In genomic region chr13:44796775-44797174, GRCm38 (mm10) we compare ENCODE assay signal across 10 mouse cellular contexts.
DNase-seq lines count a peak whose midpoint lies in the region; ATAC-seq lines count a peak whose summit lies in the region.
"Had no signal": no experiment of that assay in that cellular context is flagged by ENCODE, and none has a peak within 500 bp of the region (broad histone marks: within the 10 kb centered on the region; RNA-seq: fewer than 3 reads in every experiment).

No protein-coding gene starts in this region.

- no peaks in the 10 kb centered on the region for H3K36me3 ChIP-seq in heart, embryonic 11.5 days (ENCODE audit: control insufficient read depth, insufficient read depth, low read length)
- no peaks in the 10 kb centered on the region for H3K36me3 ChIP-seq in embryonic facial prominence, embryonic 10.5 days (replicated peaks)
- H3K36me3 ChIP-seq: heart, embryonic 15.5 days had no signal

- DNase-seq in heart, postnatal 10 days, result peak; percentile 41 to 51
- DNase-seq in right cerebral cortex, postnatal 10 days (ENCODE audit: low spot score in 2 of 2), result peak; percentile 33 to 34
- no peak for DNase-seq in right cerebral cortex, postnatal 14 days
- no peak for DNase-seq in embryonic facial prominence, embryonic 10.5 days (ENCODE audit: low spot score)
- DNase-seq in skeletal muscle tissue, adult 2 months (ENCODE audit: low read depth, low spot score), result peak; percentile 28
- DNase-seq in embryo, embryonic 9.5 days (ENCODE audit: extremely low spot score), result no peak
- DNase-seq: lung, adult 18-20 months had no signal

- no peak for ATAC-seq in heart, embryonic 11.5 days (replicated peaks; ENCODE audit: insufficient number of reproducible peaks, low FRiP score, low TSS enrichment)

- no peak overlapping the region for H3K4me2 ChIP-seq in heart, embryonic 11.5 days
- H3K4me2 ChIP-seq: heart, embryonic 15.5 days had no signal

- WGBS in heart, embryonic 11.5 days (ENCODE audit: insufficient replicate concordance), result 63% methylated on average over 2 of the region's 2 CpGs
- 83% methylated on average over 2 of the region's 2 CpGs for WGBS in embryonic facial prominence, embryonic 10.5 days

- peaks cover 18% of the 10 kb centered on the region for H3K4me1 ChIP-seq in heart, embryonic 11.5 days (ENCODE audit: control insufficient read depth, insufficient read depth, low read length)
- H3K4me1 ChIP-seq in embryonic facial prominence, embryonic 10.5 days, result peaks cover 65% of the 10 kb centered on the region

- intact Hi-C loops in heart, postnatal 10 days (cut with DNase I), result no loop called here

- H3K9me3 ChIP-seq in heart, embryonic 11.5 days (replicated peaks; ENCODE audit: control insufficient read depth, low read length), result no peaks in the 10 kb centered on the region
- no peaks in the 10 kb centered on the region for H3K9me3 ChIP-seq in embryonic facial prominence, embryonic 10.5 days
- H3K9me3 ChIP-seq: heart, embryonic 15.5 days had no signal

- no peak overlapping the region for H3K9ac ChIP-seq in heart, embryonic 11.5 days (ENCODE audit: low read depth, low read length)
- H3K9ac ChIP-seq: heart, embryonic 15.5 days had no signal

- H3K27me3 ChIP-seq in heart, embryonic 11.5 days (ENCODE audit: control insufficient read depth, insufficient read depth, low read length), result no peaks in the 10 kb centered on the region
- H3K27me3 ChIP-seq in embryonic facial prominence, embryonic 10.5 days (replicated peaks; ENCODE audit: low read depth, poor library complexity, severe bottlenecking), result no peaks in the 10 kb centered on the region
- H3K27me3 ChIP-seq: heart, embryonic 15.5 days had no signal

- H3K4me3 ChIP-seq in heart, embryonic 11.5 days (ENCODE audit: low read depth, low read length), result no peak overlapping the region
- no peak overlapping the region for H3K4me3 ChIP-seq in embryonic facial prominence, embryonic 10.5 days
- H3K4me3 ChIP-seq: heart, embryonic 15.5 days had no signal

- H3K27ac ChIP-seq in heart, embryonic 11.5 days (ENCODE audit: low read depth, low read length), result no peak overlapping the region
- H3K27ac ChIP-seq in embryonic facial prominence, embryonic 10.5 days (replicated peaks), result peak overlapping the region; percentile 48; the same call in 1 of the 2 replicates
- H3K27ac ChIP-seq: heart, embryonic 15.5 days; stomach, postnatal 0 days had no signal

Comparison
In these comparisons a context has a peak if more than half of its experiments do, and no peak if none do; other contexts are left out.
1. DNase-seq: peak in heart, postnatal 10 days (2 of 2), right cerebral cortex, postnatal 10 days (2 of 2) and skeletal muscle tissue, adult 2 months (single experiment); none in right cerebral cortex, postnatal 14 days (single experiment), embryonic facial prominence, embryonic 10.5 days (single experiment) and embryo, embryonic 9.5 days (single experiment).